Mouse (Mus musculus) MEL (cell line): ENCODE measurements around the gene Psmc3. TPM values are rescaled to one million over a fixed set of nuclear protein-coding genes. Genes with fewer than 3 reads are reported as not detected.
A peak's percentile ranks its signal among the peaks of the same experiment; 100 is the strongest.

Experiments
- DNase-seq: peaks from one replicate; pipeline ENCODE4 v3.0.0; 2011; ENCODE audit warnings: low read depth, low spot score
- H3K27ac ChIP-seq: 2 replicates; pipeline ENCODE4 v1.5.1; 2012; ENCODE audit warnings: low read depth, mild to moderate bottlenecking, control low read depth, low read length, moderate library complexity; ENCODE audit not compliant: control insufficient read depth
- H3K27me3 ChIP-seq, 2 experiments: fragments of 150-350 bp in 1 of 2; sonication (generic) in 1 of 2; 2 replicates each; pipeline ENCODE4 v1.6.1; 2012; ENCODE audit warnings: low read length in 2 of 2, mild to moderate bottlenecking in 2 of 2, improper control_type of control experiment in 1 of 2, moderate library complexity in 1 of 2; ENCODE audit not compliant: insufficient read depth in 2 of 2, control insufficient read depth in 1 of 2
- H3K36me3 ChIP-seq, 2 experiments: 2 replicates each; pipeline ENCODE4 v1.6.1; 2012 to 2014; ENCODE audit warnings: low read length in 2 of 2, improper control_type of control experiment in 1 of 2, inconsistent platforms in 1 of 2, mild to moderate bottlenecking in 1 of 2; ENCODE audit not compliant: insufficient read depth in 2 of 2, control insufficient read depth in 1 of 2
- H3K4me1 ChIP-seq, 2 experiments: fragments of 150-350 bp in 1 of 2; sonication (generic) in 1 of 2; 2 replicates each; pipeline ENCODE4 v1.6.1; 2012; ENCODE audit warnings: low read length in 2 of 2, improper control_type of control experiment in 1 of 2, mild to moderate bottlenecking in 1 of 2; ENCODE audit not compliant: insufficient read depth in 2 of 2, control insufficient read depth in 1 of 2
- H3K4me3 ChIP-seq, 2 experiments: fragments of 150-350 bp in 1 of 2; sonication (generic) in 1 of 2; 2 replicates each; pipeline ENCODE4 v1.5.1; 2012; ENCODE audit warnings: low read depth in 2 of 2, low read length in 2 of 2, mild to moderate bottlenecking in 2 of 2, moderate library complexity in 2 of 2, control low read depth in 1 of 2, improper control_type of control experiment in 1 of 2; ENCODE audit not compliant: control insufficient read depth in 1 of 2, insufficient read depth in 1 of 2
- H3K79me2 ChIP-seq: 2 replicates; pipeline ENCODE4 v1.6.1; 2012; ENCODE audit warnings: mild to moderate bottlenecking, low read length, moderate library complexity; ENCODE audit not compliant: control insufficient read depth, poor library complexity, insufficient read depth
- H3K9ac ChIP-seq: 2 replicates; pipeline ENCODE4 v1.6.1; 2012; ENCODE audit warnings: low read depth, mild to moderate bottlenecking, control low read depth, low read length, moderate library complexity; ENCODE audit not compliant: control insufficient read depth, poor library complexity, severe bottlenecking
- H3K9me3 ChIP-seq: fragments of 150-350 bp; sonication (generic); replicated peaks from 2 replicates; pipeline ENCODE4 v1.6.1; 2012; ENCODE audit warnings: mild to moderate bottlenecking, low read length, improper control_type of control experiment, moderate library complexity; ENCODE audit not compliant: insufficient read depth
- BHLHE40 ChIP-seq: IDR thresholded peaks from 2 replicates; pipeline ENCODE4 v1.6.1; 2012; ENCODE audit warnings: low read depth, mild to moderate bottlenecking, inconsistent platforms, low read length, improper control_type of control experiment, borderline replicate concordance
- CHD1 ChIP-seq: IDR thresholded peaks from 2 replicates; pipeline ENCODE4 v1.6.1; 2012; ENCODE audit warnings: low read depth, mild to moderate bottlenecking, inconsistent platforms, low read length, improper control_type of control experiment
- E2F4 ChIP-seq: IDR thresholded peaks from 2 replicates; pipeline ENCODE4 v1.6.1; 2011; ENCODE audit warnings: low read depth, low read length, improper control_type of control experiment, borderline replicate concordance
- EP300 ChIP-seq, 2 experiments: IDR thresholded peaks; 2 replicates each; pipeline ENCODE4 v1.6.1; 2011; ENCODE audit warnings: improper control_type of control experiment in 2 of 2, low read length in 2 of 2, low read depth in 1 of 2, mild to moderate bottlenecking in 1 of 2
- ETS1 ChIP-seq: IDR thresholded peaks from 2 replicates; pipeline ENCODE4 v1.6.1; 2012; ENCODE audit warnings: low read depth, mild to moderate bottlenecking, inconsistent platforms, low read length, improper control_type of control experiment, moderate library complexity
- GABPA ChIP-seq: IDR thresholded peaks from 2 replicates; pipeline ENCODE4 v1.6.1; 2012; ENCODE audit warnings: low read depth, mild to moderate bottlenecking, inconsistent platforms, low read length, improper control_type of control experiment, moderate library complexity
- GATA1 ChIP-seq: IDR thresholded peaks from 2 replicates; pipeline ENCODE4 v1.6.1; 2011; ENCODE audit warnings: low read depth, low read length, improper control_type of control experiment
- JUND ChIP-seq: IDR thresholded peaks from 2 replicates; pipeline ENCODE4 v1.6.1; 2011; ENCODE audit warnings: low read depth, mild to moderate bottlenecking, improper control_type of control experiment, low read length
- MAFK ChIP-seq: IDR thresholded peaks from 2 replicates; pipeline ENCODE4 v1.6.1; 2011; ENCODE audit warnings: low read depth, mild to moderate bottlenecking, low read length, improper control_type of control experiment, borderline replicate concordance
- MAZ ChIP-seq: IDR thresholded peaks from 2 replicates; pipeline ENCODE4 v1.6.1; 2012; ENCODE audit warnings: low read depth, mild to moderate bottlenecking, inconsistent platforms, low read length, improper control_type of control experiment
- MYC ChIP-seq: IDR thresholded peaks from 2 replicates; pipeline ENCODE4 v1.6.1; 2011; ENCODE audit warnings: low read depth, mild to moderate bottlenecking, low read length, improper control_type of control experiment, moderate library complexity
- NRF1 ChIP-seq: IDR thresholded peaks from 2 replicates; pipeline ENCODE4 v1.6.1; 2014; ENCODE audit warnings: low read depth, mild to moderate bottlenecking, inconsistent platforms, low read length, improper control_type of control experiment, moderate library complexity; ENCODE audit not compliant: poor library complexity, insufficient read depth, severe bottlenecking
- POLR2A ChIP-seq, 2 experiments: IDR thresholded peaks; 2 replicates each; pipeline ENCODE4 v1.6.1; 2011 to 2012; ENCODE audit warnings: low read length in 2 of 2, mild to moderate bottlenecking in 2 of 2, control low read depth in 1 of 2, improper control_type of control experiment in 1 of 2, low read depth in 1 of 2, moderate library complexity in 1 of 2; ENCODE audit not compliant: control insufficient read depth in 1 of 2, insufficient read depth in 1 of 2, poor library complexity in 1 of 2
- POLR2AphosphoS2 ChIP-seq: IDR thresholded peaks from 2 replicates; pipeline ENCODE4 v1.6.1; 2011; ENCODE audit warnings: low read length, improper control_type of control experiment
- POLR2AphosphoS5 ChIP-seq: IDR thresholded peaks from 2 replicates; pipeline ENCODE4 v1.6.1; 2012; ENCODE audit warnings: low read depth, borderline replicate concordance, mild to moderate bottlenecking, inconsistent platforms, low read length, moderate library complexity, mixed read lengths
- SIN3A ChIP-seq: IDR thresholded peaks from 2 replicates; pipeline ENCODE4 v1.6.1; 2012; ENCODE audit warnings: low read length, improper control_type of control experiment, inconsistent platforms
- SMC3 ChIP-seq: IDR thresholded peaks from 2 replicates; pipeline ENCODE4 v1.6.1; 2011; ENCODE audit warnings: low read depth, low read length, improper control_type of control experiment
- TAL1 ChIP-seq: IDR thresholded peaks from 2 replicates; pipeline ENCODE4 v1.6.1; 2012; ENCODE audit warnings: mild to moderate bottlenecking, inconsistent platforms, low read length, moderate library complexity, mixed read lengths
- TBP ChIP-seq: IDR thresholded peaks from 2 replicates; pipeline ENCODE4 v1.8.0; 2011; ENCODE audit warnings: low read depth, low read length, improper control_type of control experiment
- TCF12 ChIP-seq: IDR thresholded peaks from 2 replicates; pipeline ENCODE4 v1.6.1; 2014; ENCODE audit warnings: low read depth, mild to moderate bottlenecking, inconsistent platforms, low read length, improper control_type of control experiment, moderate library complexity
- USF2 ChIP-seq, 2 experiments: IDR thresholded peaks; 2 replicates each; pipeline ENCODE4 v1.6.1; 2011 to 2012; ENCODE audit warnings: improper control_type of control experiment in 2 of 2, low read length in 2 of 2, borderline replicate concordance in 1 of 2, inconsistent platforms in 1 of 2, low read depth in 1 of 2, mild to moderate bottlenecking in 1 of 2; ENCODE audit not compliant: insufficient read depth in 1 of 2
- ZMIZ1 ChIP-seq: IDR thresholded peaks from 2 replicates; pipeline ENCODE4 v1.6.1; 2012; ENCODE audit warnings: low read depth, mild to moderate bottlenecking, inconsistent platforms, low read length, improper control_type of control experiment, moderate library complexity
- ZNF384 ChIP-seq: IDR thresholded peaks from 2 replicates; pipeline ENCODE4 v1.6.1; 2012; ENCODE audit warnings: low read depth, mild to moderate bottlenecking, inconsistent platforms, low read length, improper control_type of control experiment
- polyA plus RNA-seq, 2 experiments: library from polyadenylated mRNA; stranded (reverse) in 1 of 2; unstranded in 1 of 2; fragments of >175 nt in 1 of 2; fragments of >200 nt in 1 of 2; gene quantifications; 2 replicates each; pipeline versions ENCODE4 v1.2.1 to v1.2.4; 2012; ENCODE audit warnings: low replicate concordance in 2 of 2, low read depth in 1 of 2; ENCODE audit not compliant: insufficient read length in 2 of 2, insufficient read depth in 1 of 2, missing spikeins in 1 of 2
- total RNA-seq: library from RNA; depleted of rRNA; stranded (reverse); fragments of 300-350 nt; gene quantifications from 2 replicates; pipeline ENCODE4 v1.2.3, GENCODE M21; 2012

The Psmc3 gene
- total and polyA plus RNA-seq, 3 experiments, result 259 to 1,459 (median 428) TPM

DNA sequence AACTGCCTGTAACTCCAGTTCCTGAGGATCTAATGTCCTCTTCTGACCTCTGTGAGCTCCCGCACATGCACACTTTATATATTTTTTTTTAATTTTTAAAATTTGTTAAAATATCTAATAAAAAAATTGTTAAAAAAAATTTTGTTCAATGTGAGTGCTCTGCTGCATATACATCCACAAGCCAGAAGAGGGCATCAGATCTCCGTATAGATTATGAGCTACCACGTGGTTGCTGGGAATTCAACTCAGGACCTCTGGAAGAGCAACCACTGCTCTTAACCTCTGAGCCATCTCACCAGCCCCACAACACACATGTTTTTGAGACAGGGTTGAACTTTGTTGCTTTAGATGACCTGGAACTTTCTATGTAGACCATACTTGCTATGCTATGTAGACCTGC, 20.8 kb upstream of the Psmc3 start (continued):
- TF ChIP-seq E2F4 (no peak), TCF12 (no peak), SMC3 (peak; percentile 59), GATA1 (peak; percentile 46; the same call in 1 of the 2 replicates), MAFK (no peak), TAL1 (no peak), USF2 (IDR thresholded peaks at IDR 0.05; ENCODE audit: borderline replicate concordance in 1 of 2, insufficient read depth in 1 of 2, low read depth in 1 of 2, low read length in 2 of 2) (no peak), POLR2AphosphoS2 (no peak), NRF1 (no peak), MYC (peak; percentile 99)

DNA sequence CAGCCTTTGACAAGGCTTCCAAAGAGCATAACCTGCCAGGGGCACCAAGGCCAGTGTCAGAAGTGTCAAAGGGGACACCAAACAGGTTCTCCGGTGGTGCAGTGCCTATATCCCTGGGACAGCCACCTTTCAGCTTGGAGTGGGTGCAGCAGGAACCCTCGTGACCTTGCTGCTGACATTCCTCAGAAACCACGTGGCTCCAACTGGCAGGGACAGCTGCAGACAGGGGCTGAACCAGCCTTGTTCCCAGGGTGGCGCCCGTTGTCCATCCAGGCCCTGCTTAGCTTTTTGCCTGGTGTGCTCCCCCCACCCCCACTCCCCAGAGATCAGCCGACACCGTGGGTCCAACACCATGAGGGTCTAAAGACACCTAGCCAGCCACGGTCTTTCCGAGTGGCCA, 18.4 kb upstream of the Psmc3 start, which contains the start of gene Rapsn:
TSS of gene Rapsn (plus strand) at position 236 of the 400 bp plus-strand sequence.
- Histone ChIP-seq H3K36me3 (no peaks in the 10 kb centered on the region), H3K27me3 (no peaks in the 10 kb centered on the region), H3K27ac (no peak within 1 kb of the TSS), H3K79me2 (no peaks in the 10 kb centered on the region), H3K9ac (no peak within 1 kb of the TSS), H3K4me1 (no peaks in the 10 kb centered on the region), H3K9me3 (no peaks in the 10 kb centered on the region), H3K4me3 (no peak within 1 kb of the TSS)
- no peak for DNase-seq
- TF ChIP-seq JUND (no peak), ZNF384 (no peak), EP300 (IDR thresholded peaks at IDR 0.05; ENCODE audit: low read depth in 1 of 2, low read length in 2 of 2) (no peak), GABPA (no peak), TBP (no peak), E2F4 (no peak), SMC3 (no peak), POLR2AphosphoS5 (no peak), MAZ (no peak), ETS1 (no peak), TAL1 (no peak), ZMIZ1 (no peak), CHD1 (no peak), GATA1 (no peak), SIN3A (no peak), BHLHE40 (no peak), POLR2A (IDR thresholded peaks at IDR 0.05; ENCODE audit: control insufficient read depth in 1 of 2, insufficient read depth in 1 of 2, low read depth in 1 of 2, low read length in 2 of 2, poor library complexity in 1 of 2) (no peak)
- TF ChIP-seq, all 39 proteins: peak for 0
